Mouse (Mus musculus) right cerebral cortex, postnatal 36 days (tissue): Measurements from ENCODE around the gene Hexim2.

Experiments
- DNase-seq, 2 experiments: peaks; one replicate each; pipeline ENCODE4 v3.0.0; 2022; ENCODE audit warnings: low spot score in 2 of 2, mixed read lengths in 1 of 2

The Hexim2 gene

GRCm38 (mm10) chr11:103111881-103112551 lies 20.2 kb upstream of the Hexim2 start:
- no peak for DNase-seq

GRCm38 (mm10) chr11:103112552-103112912 lies 19.7 kb upstream of the Hexim2 start:
- DNase-seq, result no peak

GRCm38 (mm10) chr11:103113005-103113404 lies 19.2 kb upstream of the Hexim2 start:
- DNase-seq, result no peak

GRCm38 (mm10) chr11:103113771-103114170 lies 18.5 kb upstream of the Hexim2 start:
- no peak for DNase-seq

GRCm38 (mm10) chr11:103114270-103114943 lies 17.8 kb upstream of the Hexim2 start:
- DNase-seq, result no peak

GRCm38 (mm10) chr11:103115163-103116007 lies 16.8 kb upstream of the Hexim2 start:
- peak; percentile 76 to 81 for DNase-seq

- DNase-seq, result peak; percentile 99
Observed at GRCm38 (mm10) chr11:103116008-103116818, 16.0 kb upstream of the Hexim2 start, which contains the start of gene Hexim1. Gene Hexim1, plus strand, starts transcription at chr11:103116231.

GRCm38 (mm10) chr11:103116959-103117590 lies 15.2 kb upstream of the Hexim2 start:
- DNase-seq, result peak in 1 of 2 experiments; percentile 63

GRCm38 (mm10) chr11:103117591-103118009 lies 14.6 kb upstream of the Hexim2 start:
- DNase-seq, result no peak

- no peak for DNase-seq
Observed at GRCm38 (mm10) chr11:103118866-103119265, 13.4 kb upstream of the Hexim2 start.

- no peak for DNase-seq
Observed at GRCm38 (mm10) chr11:103119609-103120008, 12.6 kb upstream of the Hexim2 start.

GRCm38 (mm10) chr11:103120315-103120714 lies 11.9 kb upstream of the Hexim2 start:
- no peak for DNase-seq

GRCm38 (mm10) chr11:103132576-103133455 lies 587 bp downstream of the Hexim2 start:
- DNase-seq, result peak; percentile 100

- DNase-seq, result no peak
Observed at GRCm38 (mm10) chr11:103133456-103134185, 1.4 kb downstream of the Hexim2 start.

GRCm38 (mm10) chr11:103134221-103134620 lies 2.0 kb downstream of the Hexim2 start:
- no peak for DNase-seq

- DNase-seq, result no peak
Observed at GRCm38 (mm10) chr11:103136039-103136577, 3.9 kb downstream of the Hexim2 start.

GRCm38 (mm10) chr11:103139951-103140762 lies 7.9 kb downstream of the Hexim2 start:
- no peak for DNase-seq

- no peak for DNase-seq
Observed at GRCm38 (mm10) chr11:103140763-103141100, 8.5 kb downstream of the Hexim2 start.
